Mouse (Mus musculus) liver, adult 2 months (tissue): ENCODE measurements at regions not wholly inside any gene's neighbourhood (a gene's known extent, or its start where the extent isn't known, plus 50 kb on each side); places are given as distances from the start of the nearest gene placed in this dataset.
"Not testable (repeated sequence)": the region's sequence is repeated elsewhere in the genome, so short reads cannot be mapped to it uniquely, and the experiment has no call there.

ENCODE experiments used
- DNase-seq: peaks from one replicate; pipeline ENCODE4 v3.0.0-alpha.2; 2011; ENCODE audit warnings: low read depth, low spot score; ENCODE audit errors: extremely low read depth
- H3K27ac ChIP-seq: fragments of 200-500 bp; replicated peaks from 2 replicates; pipeline ENCODE4 v1.5.1; 2012; ENCODE audit warnings: low read depth, mild to moderate bottlenecking, control low read depth, inconsistent platforms, low read length; ENCODE audit not compliant: insufficient read depth
- H3K27me3 ChIP-seq: fragments of 200-500 bp; 2 replicates; pipeline ENCODE4 v1.6.1; 2012; ENCODE audit warnings: mild to moderate bottlenecking, moderate library complexity, low read length, inconsistent platforms; ENCODE audit not compliant: control insufficient read depth, insufficient read depth
- H3K36me3 ChIP-seq: fragments of 200-500 bp; 2 replicates; pipeline ENCODE4 v1.6.1; 2012; ENCODE audit warnings: low read length, inconsistent platforms; ENCODE audit not compliant: control insufficient read depth, insufficient read depth
- H3K4me1 ChIP-seq: fragments of 200-500 bp; 2 replicates; pipeline ENCODE4 v1.6.1; 2011; ENCODE audit warnings: low read length; ENCODE audit not compliant: control insufficient read depth, insufficient read depth
- H3K4me3 ChIP-seq: fragments of 200-500 bp; 2 replicates; pipeline ENCODE4 v1.5.1; 2011; ENCODE audit warnings: low read depth, mild to moderate bottlenecking, control low read depth, low read length, moderate library complexity; ENCODE audit not compliant: insufficient read depth
- H3K79me2 ChIP-seq: fragments of 200-500 bp; 2 replicates; pipeline ENCODE4 v1.6.1; 2012; ENCODE audit warnings: inconsistent platforms, mild to moderate bottlenecking, low read length, moderate library complexity; ENCODE audit not compliant: control insufficient read depth, insufficient read depth
- H3K9ac ChIP-seq: fragments of 200-500 bp; 2 replicates; pipeline ENCODE4 v1.6.1; 2012; ENCODE audit warnings: low read depth, mild to moderate bottlenecking, control low read depth, inconsistent platforms, low read length
- CTCF ChIP-seq: fragments of 200-500 bp; IDR thresholded peaks from 2 replicates; pipeline ENCODE4 v1.5.1; 2011; ENCODE audit warnings: low read depth, low read length, control low read depth
- POLR2A ChIP-seq: fragments of 200-500 bp; IDR thresholded peaks from 2 replicates; pipeline ENCODE4 v1.6.1; 2011; ENCODE audit warnings: low read length, control low read depth; ENCODE audit not compliant: insufficient read depth; ENCODE audit errors: extremely low read depth
- WGBS: fragments of 180-500 bp; shearing (Covaris S2); methylation state at CpG from one replicate; pipeline ENCODE4 v1.1.7; 2018; 5-methylcytosine and 5-hydroxymethylcytosine counted together

DNA sequence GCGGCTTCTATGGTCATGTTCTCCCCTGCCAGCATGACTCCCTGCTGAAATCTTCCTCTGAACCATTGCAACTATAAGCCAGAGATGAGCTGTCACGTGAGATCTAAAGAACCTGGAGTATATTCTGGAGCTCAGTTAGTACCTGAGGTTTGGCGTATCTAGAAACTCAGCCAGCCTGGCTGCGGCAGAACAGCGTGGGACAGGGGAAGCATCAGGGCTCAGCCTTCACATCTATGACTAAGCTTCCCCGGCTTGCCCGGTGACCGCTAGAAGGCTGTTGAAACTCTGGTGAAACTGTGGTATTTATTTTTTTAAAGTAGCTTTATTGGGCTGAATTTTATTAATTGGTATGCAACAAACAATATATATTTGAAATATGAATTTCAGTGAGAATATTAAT, 134.3 kb downstream of the Dll1 start:
- H3K27me3 ChIP-seq: no peaks in the 10 kb centered on the region
- H3K79me2 ChIP-seq: no peaks in the 10 kb centered on the region
- TF ChIP-seq CTCF: no peak
- TF ChIP-seq POLR2A: no peak
- no peak for DNase-seq
- H3K9ac ChIP-seq: no peak overlapping the region
- H3K36me3 ChIP-seq: no peaks in the 10 kb centered on the region
- no peaks in the 10 kb centered on the region for H3K4me1 ChIP-seq
- no peak overlapping the region for H3K27ac ChIP-seq
- H3K4me3 ChIP-seq: no peak overlapping the region
- 81% methylated on average over 8 of the region's 8 CpGs for WGBS

GRCm38 (mm10) chr17:15241491-15241890, 135.2 kb downstream of the Dll1 start:
- TF ChIP-seq CTCF (no peak), POLR2A (no peak)
- no peaks in the 10 kb centered on the region for H3K4me1 ChIP-seq
- no peak for DNase-seq
- no peak overlapping the region for H3K27ac ChIP-seq
- no peaks in the 10 kb centered on the region for H3K36me3 ChIP-seq
- no peaks in the 10 kb centered on the region for H3K79me2 ChIP-seq
- H3K4me3 ChIP-seq: no peak overlapping the region
- no peak overlapping the region for H3K9ac ChIP-seq
- WGBS: 78% methylated on average over 1 of the region's 1 CpGs
- H3K27me3 ChIP-seq: no peaks in the 10 kb centered on the region

DNA sequence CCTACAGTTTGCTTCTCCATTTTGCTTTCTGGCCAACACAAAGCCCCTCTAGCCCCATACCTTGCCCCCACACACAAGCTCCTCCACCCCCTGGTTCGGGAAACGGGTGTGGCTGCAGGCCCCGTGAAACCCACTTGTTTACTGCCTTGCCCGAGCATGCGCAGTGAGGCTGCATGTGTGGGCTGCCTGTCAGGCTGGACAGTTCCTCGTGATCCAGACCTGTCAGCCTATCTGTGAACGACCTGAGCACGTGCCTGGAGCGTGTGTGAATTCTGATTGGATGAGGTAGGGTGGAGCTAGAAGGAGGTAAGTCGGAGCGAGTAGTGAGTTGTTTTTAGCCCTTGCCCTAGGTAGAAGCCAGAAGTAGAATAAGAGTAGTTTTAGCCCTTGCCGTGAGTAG, 136.0 kb downstream of the Dll1 start:
- 71% methylated on average over 12 of the region's 12 CpGs for WGBS
- not testable (repeated sequence) for H3K4me1 ChIP-seq, H3K4me3 ChIP-seq, H3K27me3 ChIP-seq, H3K27ac ChIP-seq, H3K79me2 ChIP-seq, DNase-seq, H3K9ac ChIP-seq, H3K36me3 ChIP-seq

- H3K4me1 ChIP-seq: no peaks in the 10 kb centered on the region
- WGBS: 89% methylated on average over 7 of the region's 7 CpGs
- no peak for TF ChIP-seq POLR2A
- no peak for TF ChIP-seq CTCF
Observed at GRCm38 (mm10) chr17:15240011-15240410, 136.7 kb downstream of the Dll1 start.

DNA sequence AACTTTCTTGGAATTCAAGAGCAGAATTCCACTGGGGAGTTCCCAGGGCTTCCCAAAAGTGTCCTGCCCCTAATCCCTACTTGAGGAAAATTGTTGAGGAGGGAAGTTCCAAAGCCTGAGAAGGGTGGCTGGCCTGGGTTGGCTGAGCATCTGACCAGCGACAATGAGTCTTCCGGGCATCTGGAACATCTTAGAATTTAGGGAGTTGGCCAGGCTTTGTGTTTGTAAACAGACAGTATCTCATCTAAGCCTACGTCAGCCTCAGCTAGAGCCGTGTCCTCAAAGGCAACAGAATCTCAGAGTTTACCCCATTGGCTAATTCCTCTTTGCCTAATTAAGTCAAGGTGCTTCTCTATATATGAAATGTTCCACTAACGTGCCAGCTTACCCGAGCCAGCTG, 141.6 kb downstream of the Dll1 start:
- H3K4me3 ChIP-seq: no peak overlapping the region
- H3K27me3 ChIP-seq: no peaks in the 10 kb centered on the region
- no peaks in the 10 kb centered on the region for H3K36me3 ChIP-seq
- no peaks in the 10 kb centered on the region for H3K4me1 ChIP-seq
- no peak overlapping the region for H3K9ac ChIP-seq
- TF ChIP-seq POLR2A (no peak), CTCF (no peak)
- DNase-seq: no peak
- H3K79me2 ChIP-seq: no peaks in the 10 kb centered on the region
- 88% methylated on average over 6 of the region's 6 CpGs for WGBS
- H3K27ac ChIP-seq: no peak overlapping the region

More at GRCm38 (mm10) chr17:15240011-15240410, 136.7 kb downstream of the Dll1 start:
- H3K27ac ChIP-seq: no peak overlapping the region
- H3K79me2 ChIP-seq: no peaks in the 10 kb centered on the region
- H3K4me3 ChIP-seq: no peak overlapping the region
- no peak overlapping the region for H3K9ac ChIP-seq
- DNase-seq: no peak
- no peaks in the 10 kb centered on the region for H3K27me3 ChIP-seq
- no peaks in the 10 kb centered on the region for H3K36me3 ChIP-seq

GRCm38 (mm10) chr17:15231175-15231574, 145.5 kb downstream of the Dll1 start:
- Histone ChIP-seq H3K27ac (no peak overlapping the region), H3K27me3 (no peaks in the 10 kb centered on the region), H3K4me3 (no peak overlapping the region), H3K36me3 (no peaks in the 10 kb centered on the region), H3K79me2 (no peaks in the 10 kb centered on the region), H3K9ac (no peak overlapping the region), H3K4me1 (peaks cover 1% of the 10 kb centered on the region; the same call in 1 of the 2 replicates)
- TF ChIP-seq POLR2A (no peak), CTCF (no peak)
- 74% methylated on average over 5 of the region's 5 CpGs for WGBS
- DNase-seq: no peak
